Mouse (Mus musculus): Measurements from ENCODE around the gene Tes.
"Not testable (repeated sequence)": the region's sequence is repeated elsewhere in the genome, so short reads cannot be mapped to it uniquely, and the experiment has no call there.

The Tes gene

DNA sequence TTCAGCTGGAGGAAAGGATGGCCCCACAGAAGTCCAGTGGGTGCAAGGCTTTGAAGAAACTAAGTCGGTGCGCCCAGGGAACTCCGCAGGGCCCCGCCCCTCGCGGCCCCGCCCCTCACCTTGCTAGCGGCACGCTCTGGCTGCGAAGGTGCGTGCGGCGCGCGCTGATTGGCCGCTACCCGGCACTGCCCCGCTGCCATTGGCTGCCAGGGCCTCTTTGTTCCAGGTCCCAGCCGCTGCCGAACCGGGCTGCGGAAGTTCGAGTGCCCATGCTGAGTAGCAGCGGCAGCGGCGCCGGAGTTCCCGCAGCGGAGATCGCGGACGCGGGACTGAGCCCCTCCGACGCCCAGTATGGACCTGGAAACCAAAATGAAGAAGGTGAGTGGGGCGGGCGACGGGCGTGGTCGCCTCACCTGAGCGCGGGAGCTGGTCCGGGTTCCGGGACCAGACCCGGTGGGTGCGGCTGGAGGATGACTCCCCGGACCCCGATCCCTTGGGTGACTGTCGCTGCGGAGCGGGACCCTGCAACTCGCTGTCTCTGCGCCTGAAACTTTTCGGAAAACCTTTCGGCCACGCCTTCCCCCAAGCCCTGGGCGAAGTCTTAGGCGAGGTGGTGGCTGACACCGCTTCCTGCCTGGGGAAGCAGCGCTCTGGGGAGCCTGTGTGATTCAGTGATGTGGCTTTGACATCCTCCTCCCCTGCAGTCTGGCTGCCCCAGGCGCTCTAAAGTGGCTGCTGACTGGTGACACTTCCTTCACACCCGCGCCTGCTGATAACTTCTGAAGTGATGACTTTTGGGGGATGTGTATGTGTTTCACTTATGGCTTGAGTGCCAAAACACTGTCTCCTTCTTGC is at the start of gene Tes:
Gene Tes, plus strand, starts transcription at position 214 of the 855 bp plus-strand sequence.
- peak; percentile 91 to 94 for DNase-seq

DNA sequence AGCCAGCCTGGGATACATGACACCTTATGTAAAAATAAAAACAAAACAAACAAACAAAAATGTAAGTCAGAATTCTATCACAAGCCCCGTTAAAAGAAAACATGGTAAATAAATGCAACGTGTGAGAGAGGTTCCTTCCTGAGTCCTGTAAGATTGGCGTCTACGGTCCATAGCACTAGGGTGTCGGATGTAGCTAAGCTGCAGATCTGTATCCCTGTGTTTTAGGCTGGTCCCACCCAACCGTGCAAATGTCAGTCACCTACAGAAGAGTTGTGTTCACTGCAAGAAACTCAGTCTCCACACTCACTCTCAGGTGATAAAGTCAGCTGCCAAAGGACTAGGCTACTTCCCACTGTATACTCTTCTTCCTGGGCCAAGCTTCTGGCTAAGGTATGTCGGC is 39.1 kb upstream of the Tes start:
- DNase-seq: no peak

DNA sequence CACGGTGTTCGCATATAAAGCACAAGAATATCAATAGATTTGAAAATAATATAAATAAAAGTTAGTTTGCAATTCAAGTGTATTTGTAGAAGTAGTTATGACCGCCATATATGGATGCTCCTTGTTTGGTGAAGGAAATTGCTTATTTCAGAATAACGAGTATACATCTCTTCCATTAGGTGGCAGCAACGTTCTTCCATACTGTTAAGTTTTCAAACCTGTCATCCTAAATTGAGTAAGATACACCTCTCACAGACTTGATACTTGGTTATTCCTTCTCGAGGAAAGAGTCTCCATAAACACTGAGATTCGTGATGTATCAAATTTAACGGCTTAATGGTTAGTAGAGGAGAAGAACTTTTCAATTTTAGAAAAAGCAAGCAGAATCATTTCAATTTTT is 37.4 kb upstream of the Tes start:
- DNase-seq: peak in 1 of 2 experiments; percentile 57

DNA sequence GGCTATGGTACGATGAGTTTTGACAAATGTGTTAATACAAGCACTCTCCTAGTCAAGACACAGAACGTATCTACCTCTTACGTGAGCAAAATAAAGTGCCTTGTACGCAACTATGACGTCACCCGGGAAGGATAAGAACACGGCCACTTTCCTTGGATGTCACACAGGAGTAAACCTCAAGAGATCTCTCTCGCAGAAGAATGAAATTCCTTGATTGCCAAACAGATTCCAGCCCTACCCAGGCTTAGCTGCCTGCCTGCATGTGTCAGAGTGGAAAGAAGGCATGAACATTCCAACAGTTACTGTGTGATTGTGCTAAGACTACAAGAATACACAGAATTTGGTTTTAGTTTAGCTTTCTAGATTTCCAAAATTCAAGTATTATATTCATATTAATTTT is 36.1 kb upstream of the Tes start:
- DNase-seq: no peak

DNA sequence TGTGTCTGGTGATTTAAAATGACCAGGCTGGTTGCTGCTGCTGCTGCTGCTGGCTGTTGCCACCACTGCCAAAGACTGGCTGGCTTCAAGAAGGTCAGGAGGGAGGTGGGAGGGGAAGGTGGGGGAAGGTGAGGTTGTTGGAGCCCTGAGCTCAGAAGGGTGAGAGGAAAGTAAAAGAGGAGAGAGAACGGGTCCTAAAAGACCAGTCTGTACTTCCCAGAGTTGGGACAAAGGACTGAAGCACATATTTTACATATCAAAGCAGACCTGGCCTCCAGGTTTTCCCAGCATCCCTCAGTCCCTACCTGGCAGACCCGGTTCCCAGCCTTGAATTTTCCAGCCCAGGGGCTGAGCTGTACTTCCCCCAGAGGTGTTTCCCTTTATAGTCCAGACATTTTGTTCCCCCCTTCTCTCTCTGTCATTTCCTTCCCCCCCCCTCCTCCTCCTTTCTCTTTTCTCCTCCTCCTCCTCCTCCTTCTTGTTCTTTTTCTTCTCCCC is 32.7 kb upstream of the Tes start:
- peak in 1 of 2 experiments; percentile 6 for DNase-seq

DNA sequence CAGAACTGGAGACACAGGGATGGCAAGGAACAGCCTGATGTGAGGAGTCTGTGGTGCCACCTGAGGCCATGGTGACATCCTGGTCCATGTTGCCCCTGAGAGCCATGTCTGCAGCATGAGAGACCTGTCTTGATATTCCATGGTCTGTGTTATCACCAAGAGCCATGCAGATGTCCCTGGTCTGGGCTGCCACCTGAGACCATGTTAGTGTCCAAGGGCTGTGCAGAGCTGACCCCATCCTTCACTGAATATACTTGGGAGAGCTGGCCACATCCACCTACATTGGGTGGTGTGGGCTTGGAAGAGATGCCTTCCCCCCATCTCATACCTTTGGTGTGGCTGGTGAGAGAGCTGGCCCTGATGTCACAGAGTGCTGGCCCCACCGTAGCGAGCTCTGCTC is 30.9 kb upstream of the Tes start:
- DNase-seq: no peak

DNA sequence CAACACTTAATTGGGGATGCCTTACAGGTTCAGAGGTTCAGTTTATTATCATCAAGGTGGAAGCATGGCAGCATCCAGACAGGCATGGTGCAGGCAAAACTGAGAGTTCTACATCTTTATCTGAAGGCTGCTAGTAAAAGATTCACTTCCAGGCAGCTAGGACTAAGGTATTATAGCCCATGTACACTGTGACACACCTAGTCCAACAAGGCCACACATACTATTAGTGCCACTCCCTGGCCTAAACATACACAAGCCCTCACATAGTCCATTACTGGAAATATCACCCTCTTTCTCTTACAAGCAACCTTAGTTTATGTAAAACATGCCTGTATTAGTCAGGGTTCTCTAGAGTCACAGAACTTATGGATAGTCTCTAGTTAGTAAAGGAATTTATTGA is 29.7 kb upstream of the Tes start:
- DNase-seq: no peak

DNA sequence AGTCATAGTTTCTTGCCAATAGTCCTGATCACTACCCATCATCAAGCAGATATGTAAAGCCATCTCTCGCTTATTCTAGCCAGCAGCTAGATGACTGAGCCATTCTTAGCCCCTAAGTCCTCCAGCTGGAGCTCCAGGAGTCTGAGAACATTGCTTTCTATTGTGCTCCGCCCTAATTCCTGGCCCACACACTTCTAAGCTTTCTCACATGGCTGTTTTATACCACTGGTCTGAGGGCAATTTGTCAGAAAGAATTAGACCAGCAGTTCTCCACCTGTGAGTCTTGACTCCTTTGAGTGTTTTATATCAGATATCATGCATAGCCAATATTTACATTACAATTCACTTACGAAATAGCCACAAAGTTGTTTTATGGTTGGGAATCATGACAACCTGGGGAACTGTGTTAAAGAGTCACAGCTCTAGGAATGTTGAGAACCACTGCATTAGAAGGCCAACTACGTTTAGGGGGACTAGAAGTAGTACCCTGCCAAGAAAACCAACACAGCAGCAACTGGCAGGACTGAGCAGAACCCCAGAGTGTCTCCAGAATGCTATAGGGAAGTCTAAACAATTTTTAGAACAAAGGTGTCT is 13.4 kb upstream of the Tes start:
- DNase-seq: no peak

DNA sequence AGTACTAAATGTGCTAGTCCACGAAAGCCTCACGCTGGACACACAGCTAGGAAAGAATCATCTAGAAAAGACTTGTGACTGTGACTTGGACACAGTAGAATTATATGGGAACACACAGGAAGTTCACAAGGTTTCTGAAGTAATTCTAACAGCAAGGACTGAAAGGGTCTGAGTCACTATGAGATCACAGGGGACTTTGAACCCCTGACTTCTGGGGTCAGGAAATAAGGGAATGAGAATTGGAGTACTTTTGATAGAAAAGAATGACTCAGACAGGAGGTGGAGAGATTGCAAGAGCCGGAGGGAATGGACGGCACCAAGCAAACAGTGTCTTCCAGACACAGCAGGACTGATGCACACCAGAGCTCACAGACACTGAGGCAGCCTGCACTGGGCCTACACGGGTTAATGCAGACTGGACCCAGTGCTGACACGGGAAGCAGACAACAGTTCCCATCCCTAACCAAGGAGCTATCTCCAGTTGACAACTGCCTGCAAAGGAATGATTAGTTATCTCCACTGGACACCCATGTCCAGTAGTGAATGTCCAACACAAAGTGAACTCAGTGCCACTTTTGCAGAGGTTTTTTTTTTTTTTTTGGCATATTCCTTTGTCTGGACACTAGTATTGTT is 11.8 kb upstream of the Tes start:
- DNase-seq: peak in 1 of 2 experiments; percentile 29

DNA sequence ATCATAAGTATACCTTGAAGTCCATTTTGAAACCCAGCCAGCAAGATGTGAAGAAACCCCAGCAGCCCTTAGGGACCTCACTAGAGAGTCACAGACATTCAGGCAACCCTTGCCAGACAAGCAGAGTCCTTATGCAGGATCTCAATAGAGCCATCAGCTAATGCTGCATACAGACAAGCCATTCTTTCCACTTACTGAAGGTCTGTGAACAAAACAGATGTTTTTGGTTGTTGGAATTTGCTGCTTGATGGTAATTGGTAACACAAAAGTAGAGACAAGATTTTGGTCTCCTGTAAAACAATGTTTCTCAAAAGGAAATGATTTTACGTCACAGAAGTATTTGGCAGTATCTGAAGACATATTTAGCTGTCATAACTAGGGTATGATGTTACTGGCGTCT is 10.2 kb upstream of the Tes start:
- DNase-seq: no peak

DNA sequence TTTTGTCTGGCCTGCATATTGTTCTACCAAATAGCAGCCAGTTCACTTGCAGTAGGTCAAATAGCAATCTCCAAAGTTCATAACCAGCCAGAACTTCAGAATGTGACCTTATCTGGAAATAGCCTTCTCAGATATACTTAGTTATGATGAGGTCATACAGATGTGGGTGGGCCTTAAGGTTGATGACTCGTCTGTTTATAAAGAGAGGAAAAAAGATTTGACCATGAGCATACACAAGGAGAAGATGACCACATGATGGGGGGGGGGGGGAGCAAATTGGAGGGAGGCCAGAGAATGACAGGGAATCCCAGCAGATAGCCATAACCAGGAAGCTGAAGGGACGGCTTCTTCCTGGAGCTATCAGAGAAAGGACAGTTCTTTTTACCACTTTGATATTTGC is 9.3 kb upstream of the Tes start:
- peak in 1 of 2 experiments; percentile 25 for DNase-seq

DNA sequence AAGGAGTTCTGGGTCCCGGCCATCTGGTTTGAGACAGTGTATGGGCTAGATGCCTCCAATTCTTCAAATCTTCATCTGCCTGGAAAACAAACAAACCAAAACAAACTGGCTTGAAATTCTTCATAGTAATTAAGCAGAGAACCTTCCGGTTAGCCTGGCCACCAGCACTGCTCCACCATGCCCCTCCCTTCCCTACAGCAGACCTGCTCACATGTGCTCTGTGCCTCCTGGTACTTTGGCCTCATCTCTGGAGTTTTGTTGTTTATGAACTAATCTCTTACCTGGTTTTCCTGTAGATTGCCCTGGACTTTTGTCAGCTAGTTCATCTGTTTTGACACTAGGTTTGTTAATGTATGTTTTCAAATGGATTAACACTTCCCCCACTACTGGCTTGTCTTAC is 5.4 kb upstream of the Tes start:
- peak; percentile 56 to 65 for DNase-seq

DNA sequence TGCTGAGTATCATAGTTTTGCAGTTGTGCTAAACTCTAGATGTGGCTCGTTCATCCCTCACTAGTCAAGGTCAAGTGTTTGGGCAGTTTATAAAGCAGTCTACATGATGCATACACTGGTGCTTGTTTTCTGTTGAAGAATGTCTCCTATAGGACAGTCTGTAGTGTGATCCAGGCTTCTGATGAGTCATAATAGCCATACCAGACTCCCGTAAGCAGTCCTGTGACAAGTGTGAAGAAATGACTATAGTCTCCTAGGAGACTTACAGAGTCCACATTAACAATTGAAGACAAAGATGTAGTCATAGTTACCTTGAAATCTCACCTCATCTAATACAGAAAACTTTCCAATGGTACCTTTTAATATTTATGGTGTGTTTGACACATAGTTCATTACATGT is 4.8 kb upstream of the Tes start:
- no peak for DNase-seq

DNA sequence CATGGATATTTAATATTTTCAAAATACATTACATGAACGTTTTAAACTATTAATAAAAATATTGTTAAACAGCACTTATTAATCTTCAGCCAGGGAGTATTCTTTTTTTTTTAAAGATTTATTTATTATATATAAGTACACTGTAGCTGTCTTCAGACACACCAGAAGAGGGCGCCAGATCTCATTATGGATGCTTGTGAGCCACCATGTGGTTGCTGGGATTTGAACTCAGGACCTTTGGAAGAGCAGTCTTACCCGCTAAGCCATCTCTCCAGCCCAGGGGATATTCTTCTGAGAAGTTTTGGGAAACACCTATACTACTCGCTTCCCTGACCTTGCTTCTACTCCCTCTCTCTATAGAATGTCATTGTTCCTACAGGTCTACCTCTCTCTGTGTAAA is 3.1 kb upstream of the Tes start:
- DNase-seq: not testable (repeated sequence)

DNA sequence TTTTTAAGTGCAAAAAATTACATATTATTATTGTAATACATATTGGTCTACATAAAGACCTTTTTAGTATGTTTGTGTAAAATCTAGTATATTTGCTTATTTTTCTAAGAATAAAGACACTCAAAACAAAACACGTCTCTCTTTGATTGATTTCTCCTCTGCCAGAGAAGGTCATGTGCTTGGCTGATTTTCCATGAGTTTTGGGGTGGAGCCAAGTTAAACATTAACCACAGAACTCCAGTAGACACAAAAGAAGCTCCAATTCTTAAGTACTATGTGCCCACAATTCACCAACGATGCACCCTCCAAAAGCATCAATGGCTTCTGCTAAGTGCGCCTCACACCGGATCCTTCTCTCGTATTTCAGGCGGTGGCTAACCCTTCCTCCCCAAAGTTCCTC is 2.6 kb upstream of the Tes start:
- DNase-seq: peak; percentile 64 to 76

DNA sequence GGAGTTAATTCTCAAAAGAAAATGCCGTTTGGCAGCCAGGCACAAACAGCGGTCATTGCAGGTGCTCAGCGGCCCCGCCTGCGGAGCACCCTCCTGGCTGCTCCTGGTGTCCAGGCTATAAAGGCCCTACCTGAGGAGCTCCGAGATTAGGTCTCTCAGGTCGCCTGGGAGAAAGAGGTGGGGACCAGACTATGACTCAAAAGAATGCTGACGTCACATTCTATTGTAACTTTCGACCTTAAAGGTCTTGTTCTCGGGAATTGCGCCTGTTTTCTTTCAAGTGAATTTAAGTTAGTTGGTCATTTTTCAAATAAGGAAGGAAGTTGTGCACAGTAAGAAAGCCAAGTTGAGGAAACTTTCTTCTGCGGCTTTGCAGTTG is 831 bp downstream of the Tes start:
- DNase-seq: peak; percentile 21 to 38

DNA sequence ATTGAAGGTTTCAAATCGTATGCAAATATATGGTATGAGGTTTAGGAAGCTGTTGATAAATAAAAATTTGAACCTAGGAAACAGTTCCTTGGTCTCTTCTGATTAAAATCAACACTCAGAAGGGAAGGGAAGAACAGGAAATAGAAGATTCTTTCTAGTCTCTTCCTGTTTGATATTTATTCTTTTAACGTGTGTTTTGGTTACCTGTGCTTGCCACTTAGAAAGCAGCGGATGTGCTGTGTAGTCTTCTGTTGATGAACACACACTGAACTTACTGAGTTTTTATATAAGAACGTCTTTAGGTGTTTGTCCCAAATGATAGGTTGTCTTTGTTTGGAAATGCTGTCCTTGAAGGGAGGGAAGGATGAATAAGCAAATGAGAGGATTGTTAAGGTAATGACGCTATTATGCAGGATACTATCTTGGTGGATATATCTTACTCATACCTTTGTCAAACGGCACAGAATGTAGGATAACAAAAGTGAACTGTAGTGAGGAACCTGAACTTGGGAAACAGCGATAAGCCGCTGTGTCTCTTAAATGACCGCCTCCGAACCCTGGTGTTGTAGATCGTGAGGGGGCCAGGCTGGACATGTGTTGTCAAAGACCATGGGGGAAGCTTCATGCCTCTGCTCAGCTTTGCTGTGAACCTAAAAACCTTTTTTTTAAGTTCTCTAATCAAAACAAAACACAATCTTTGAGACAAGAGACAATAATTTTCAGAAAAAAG is 1.4 kb downstream of the Tes start:
- no peak for DNase-seq

DNA sequence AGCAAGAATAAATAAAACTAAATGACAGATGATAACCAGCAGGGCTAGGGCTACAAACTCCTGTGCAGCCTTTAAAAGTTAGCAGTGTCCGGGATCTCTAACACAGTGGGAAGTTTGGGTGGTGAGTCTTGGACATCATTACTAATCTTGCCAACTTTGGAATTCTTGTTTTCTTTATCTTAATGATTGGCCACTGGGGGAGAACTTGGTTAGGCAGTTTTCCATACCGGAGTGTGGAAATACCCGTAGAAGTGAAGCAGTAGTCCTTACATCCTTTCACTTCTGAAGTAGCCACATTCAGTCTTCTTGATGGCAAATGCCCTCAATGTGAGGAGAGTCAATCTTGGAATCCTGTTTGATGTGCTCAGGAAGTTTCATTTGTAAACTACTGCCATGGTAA is 7.0 kb downstream of the Tes start:
- no peak for DNase-seq

DNA sequence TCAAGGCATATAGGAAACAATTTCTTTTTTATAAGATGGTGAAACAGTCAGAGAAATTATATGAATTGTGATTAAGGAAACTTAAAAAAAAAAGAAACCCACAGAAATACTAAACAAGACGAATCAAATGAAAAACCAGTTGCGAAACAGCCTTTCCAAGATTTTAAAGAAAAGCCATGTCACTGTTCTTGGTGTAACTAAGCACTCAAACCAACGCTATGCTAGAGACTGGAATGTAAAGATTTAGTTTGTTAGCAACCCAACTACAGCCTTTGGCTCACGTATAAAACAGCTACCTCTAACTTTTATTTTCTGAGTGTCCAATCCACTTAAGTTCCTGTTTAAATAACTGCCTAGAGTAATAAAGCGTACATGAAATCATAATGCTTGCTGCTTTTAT is 7.4 kb downstream of the Tes start:
- no peak for DNase-seq

DNA sequence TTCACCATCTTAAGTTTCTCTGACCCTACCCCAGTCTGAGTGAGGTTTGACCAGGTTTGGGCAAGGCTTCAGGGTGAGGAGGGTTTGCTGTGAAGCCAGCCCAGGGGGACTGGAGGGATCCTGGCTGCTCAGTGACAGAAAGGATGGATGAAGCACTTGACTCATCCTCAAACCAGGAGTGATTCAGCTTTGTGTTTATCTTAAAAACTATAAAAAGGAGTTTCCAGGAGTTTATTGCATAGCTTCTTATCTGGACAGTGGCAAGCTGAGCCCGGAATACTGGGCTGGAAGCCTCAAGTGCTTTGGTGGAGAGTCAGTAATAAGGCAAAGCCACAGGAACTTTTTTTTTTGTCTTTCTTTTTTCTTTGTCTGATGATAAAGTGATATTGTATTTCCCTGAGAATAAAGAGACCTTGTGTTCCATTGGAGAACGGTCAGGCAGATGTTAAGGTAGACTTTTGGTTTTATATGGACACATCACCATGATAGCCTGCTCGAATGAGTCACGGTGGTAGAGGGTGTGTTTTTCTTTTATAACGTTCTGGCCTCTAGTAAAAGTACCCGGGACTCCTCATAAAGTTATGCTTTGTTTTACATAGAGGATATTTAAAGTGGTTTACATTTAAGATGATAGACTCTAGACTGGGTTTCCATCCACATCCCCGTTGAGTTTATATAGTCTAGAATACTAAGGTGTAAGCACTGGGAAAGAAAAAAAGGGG is 8.0 kb downstream of the Tes start:
- DNase-seq: no peak

DNA sequence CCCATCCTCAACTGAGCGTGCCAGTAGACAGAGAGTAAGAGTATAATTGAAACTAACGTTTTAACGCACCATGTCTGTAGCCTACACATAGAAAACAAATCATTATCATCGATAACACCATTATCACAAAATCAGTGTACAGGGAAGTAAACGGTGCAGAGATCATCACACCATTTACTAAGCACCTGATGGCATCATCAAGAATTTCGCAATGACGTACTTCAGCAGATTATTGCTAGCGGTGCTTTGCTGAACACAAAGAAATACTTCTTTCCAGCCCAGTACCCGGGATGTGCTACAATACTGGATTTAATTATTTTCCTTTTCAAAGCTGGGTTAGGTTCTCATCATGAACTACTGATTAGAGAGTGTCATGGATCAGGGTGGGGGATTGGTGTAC is 12.3 kb downstream of the Tes start:
- DNase-seq: no peak

DNA sequence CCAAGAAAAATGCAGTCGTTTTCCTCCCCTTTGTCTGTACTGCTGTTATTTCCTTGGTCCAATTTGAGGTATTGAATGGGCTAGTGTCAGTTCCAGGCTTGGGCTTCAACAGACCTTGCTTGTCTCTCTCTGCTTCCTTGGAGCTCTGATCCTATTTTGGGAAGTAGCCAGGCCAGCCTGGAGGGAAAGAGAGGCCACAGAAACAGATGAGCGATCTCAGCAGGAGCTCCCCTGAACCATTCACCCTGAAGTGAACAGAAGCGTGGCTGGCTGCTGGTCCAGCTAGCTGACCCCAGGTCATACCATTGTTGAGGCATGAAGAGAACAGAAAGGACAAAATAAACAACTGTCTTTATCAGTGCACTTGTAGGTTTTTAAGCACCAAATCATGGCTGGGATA is 12.8 kb downstream of the Tes start:
- DNase-seq: peak; percentile 46 to 51

DNA sequence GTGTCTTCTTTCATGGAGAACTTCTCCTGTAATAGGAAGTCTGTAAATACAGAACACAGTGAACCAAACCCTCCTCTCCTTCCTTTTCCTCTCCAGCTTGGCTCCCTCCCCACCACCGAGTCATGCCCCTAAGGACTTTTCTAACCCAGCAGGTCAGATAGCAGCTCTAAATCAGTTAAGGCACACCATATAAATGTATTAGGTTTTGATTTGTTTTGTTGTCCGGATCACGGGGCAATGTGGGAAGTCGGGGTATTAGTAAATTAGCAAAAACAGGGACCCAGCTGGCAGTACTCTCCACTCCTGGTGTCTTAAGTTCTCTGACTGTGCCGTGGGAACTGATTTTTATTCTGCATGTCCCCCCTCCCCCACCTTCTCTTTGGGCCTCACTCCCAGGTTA is 14.4 kb downstream of the Tes start:
- DNase-seq: peak; percentile 42 to 56
